ENCODE assay signal across 20 mouse cellular contexts in genomic region chr16:96487007-96487684, GRCm38 (mm10). TPM values are rescaled to one million over a fixed set of nuclear protein-coding genes. Genes with fewer than 3 reads are reported as not detected.
DNase-seq lines count a peak whose midpoint lies in the region; ATAC-seq and TF ChIP-seq lines count a peak whose summit lies in the region.
"Had no signal": no experiment of that assay in that cellular context is flagged by ENCODE, and none has a peak within 500 bp of the region (broad histone marks: within the 10 kb centered on the region; RNA-seq: fewer than 3 reads in every experiment).

No protein-coding gene starts in this region.

- H3K4me1 ChIP-seq in midbrain, embryonic 13.5 days (replicated peaks): peaks cover 24% of the 10 kb centered on the region
- H3K4me1 ChIP-seq in midbrain, postnatal 0 days (ENCODE audit: insufficient read depth, low read length): peaks cover 4% of the 10 kb centered on the region; the same call in 1 of the 2 replicates
- H3K4me1 ChIP-seq in olfactory bulb, adult 2 months (ENCODE audit: control insufficient read depth, insufficient read depth, low read length): peaks cover 2% of the 10 kb centered on the region; the same call in 1 of the 2 replicates
- H3K4me1 ChIP-seq: embryonic facial prominence, embryonic 13.5 days; heart, embryonic 13.5 days; hindbrain, embryonic 12.5 days had no signal

- TF ChIP-seq CTCF in midbrain, postnatal 0 days (IDR thresholded peaks at IDR 0.05): no peak
- TF ChIP-seq CTCF in brain, embryonic 14.5 days (IDR thresholded peaks at IDR 0.05; ENCODE audit: borderline replicate concordance, extremely low read depth, insufficient read depth, insufficient read length): no peak
- no peak for TF ChIP-seq CTCF in olfactory bulb, adult 2 months (IDR thresholded peaks at IDR 0.05; ENCODE audit: insufficient read depth, low read depth, low read length)

- H3K9me3 ChIP-seq in midbrain, embryonic 13.5 days: no peaks in the 10 kb centered on the region
- no peaks in the 10 kb centered on the region for H3K9me3 ChIP-seq in midbrain, postnatal 0 days (ENCODE audit: low read length)
- H3K9me3 ChIP-seq: embryonic facial prominence, embryonic 13.5 days; forebrain, embryonic 12.5 days; heart, embryonic 13.5 days; hindbrain, embryonic 12.5 days had no signal

- H3K27me3 ChIP-seq in midbrain, embryonic 13.5 days: no peaks in the 10 kb centered on the region
- no peaks in the 10 kb centered on the region for H3K27me3 ChIP-seq in midbrain, postnatal 0 days (ENCODE audit: insufficient read depth, low read length)
- H3K27me3 ChIP-seq: embryonic facial prominence, embryonic 13.5 days; forebrain, embryonic 12.5 days; hindbrain, embryonic 12.5 days had no signal

- whole genome bisulfite sequencing in midbrain, embryonic 13.5 days: 61% methylated on average over 11 of the region's 11 CpGs
- 51% methylated on average over 11 of the region's 11 CpGs for WGBS in midbrain, postnatal 0 days
- 44% methylated on average over 11 of the region's 11 CpGs for WGBS in olfactory bulb, adult 2 months

- no peak for TF ChIP-seq POLR2A in brain, embryonic 14.5 days (IDR thresholded peaks at IDR 0.05; ENCODE audit: borderline replicate concordance, extremely low read depth, insufficient read depth, insufficient read length, poor library complexity, severe bottlenecking)
- no peak for TF ChIP-seq POLR2A in olfactory bulb, adult 2 months (IDR thresholded peaks at IDR 0.05; ENCODE audit: insufficient read depth, low read depth, low read length)

- H3K36me3 ChIP-seq in midbrain, embryonic 13.5 days: no peaks in the 10 kb centered on the region
- no peaks in the 10 kb centered on the region for H3K36me3 ChIP-seq in midbrain, postnatal 0 days (ENCODE audit: insufficient read depth, low read length)
- H3K36me3 ChIP-seq: embryonic facial prominence, embryonic 13.5 days; forebrain, embryonic 12.5 days; heart, embryonic 13.5 days; hindbrain, embryonic 12.5 days had no signal

- H3K4me2 ChIP-seq in midbrain, embryonic 13.5 days (replicated peaks): no peak overlapping the region
- H3K4me2 ChIP-seq in midbrain, postnatal 0 days (ENCODE audit: low read depth, low read length, poor library complexity, severe bottlenecking): no peak overlapping the region
- H3K4me2 ChIP-seq: embryonic facial prominence, embryonic 13.5 days; forebrain, embryonic 12.5 days; heart, embryonic 13.5 days; hindbrain, embryonic 12.5 days had no signal

- H3K27ac ChIP-seq in midbrain, embryonic 13.5 days: peak overlapping the region; percentile 35
- no peak overlapping the region for H3K27ac ChIP-seq in midbrain, postnatal 0 days (ENCODE audit: low read depth, low read length)
- H3K27ac ChIP-seq in olfactory bulb, adult 2 months (ENCODE audit: insufficient read depth, low read depth, low read length): peak overlapping the region; percentile 53
- H3K27ac ChIP-seq: embryonic facial prominence, embryonic 13.5 days; forebrain, embryonic 12.5 days; heart, embryonic 13.5 days; hindbrain, embryonic 12.5 days had no signal

- no peak overlapping the region for H3K4me3 ChIP-seq in midbrain, embryonic 13.5 days (replicated peaks)
- no peak overlapping the region for H3K4me3 ChIP-seq in midbrain, postnatal 0 days (ENCODE audit: low read depth, low read length)
- H3K4me3 ChIP-seq in olfactory bulb, adult 2 months (ENCODE audit: insufficient read depth, low read depth, low read length): no peak overlapping the region
- H3K4me3 ChIP-seq: embryonic facial prominence, embryonic 13.5 days; forebrain, embryonic 12.5 days; heart, embryonic 13.5 days; hindbrain, embryonic 12.5 days had no signal

- no peak for DNase-seq in midbrain, postnatal 0 days (ENCODE audit: low spot score)
- peak; percentile 51 for DNase-seq in brain, adult 2 months (ENCODE audit: low read depth, low spot score)
- peak; percentile 64 for DNase-seq in brain, embryonic 14.5 days (ENCODE audit: low read depth)
- DNase-seq in Muller cell, postnatal 12 days (ENCODE audit: inconsistent ontology term): no peak
- DNase-seq: adrenal gland, adult 8-10 months; cerebellum, adult 18-20 months; cerebellum, adult 9-11 months; cerebellum, postnatal 36 days; forebrain, postnatal 0 days; gastrocnemius, postnatal 36 days; heart, postnatal 36 days had no signal

- ATAC-seq in midbrain, embryonic 13.5 days: peak; percentile 60; the same call in 1 of the 2 replicates
- ATAC-seq in midbrain, postnatal 0 days (ENCODE audit: low FRiP score): no peak
- ATAC-seq: forebrain, postnatal 0 days had no signal

- no peak overlapping the region for H3K9ac ChIP-seq in midbrain, embryonic 13.5 days (replicated peaks)
- H3K9ac ChIP-seq in midbrain, postnatal 0 days (replicated peaks; ENCODE audit: low read length, poor library complexity, severe bottlenecking): no peak overlapping the region
- H3K9ac ChIP-seq: embryonic facial prominence, embryonic 13.5 days; forebrain, embryonic 12.5 days; forebrain, postnatal 0 days; heart, embryonic 13.5 days; hindbrain, embryonic 12.5 days had no signal

RNA-seq across cellular contexts. Expression of gene Pcp4, which starts 19.7 kb away (rescaled TPM):
- 177 and 218 TPM in 2 replicates for polyA plus RNA-seq in midbrain, embryonic 13.5 days (2015; fragmentation: Nextera tagmentation; extraction: Ambion mirVana)
- total RNA-seq in midbrain, postnatal 0 days (2014; rRNA removed): 333 and 361 TPM in 2 replicates
- 687 and 775 TPM in 2 replicates for polyA plus RNA-seq in midbrain, postnatal 0 days (2015; fragmentation: Nextera tagmentation; extraction: Ambion mirVana)
- 76.6 and 125 TPM in 2 replicates for polyA plus RNA-seq in brain, embryonic 14.5 days (2012; rRNA removed)
- polyA plus RNA-seq in olfactory bulb, adult 2 months (2012; ENCODE audit: insufficient read depth, insufficient read length, low replicate concordance, missing spikeins): 1,492 TPM in 1 of 2 replicates, not detected in the other
- total RNA-seq: ES-E14; gastrocnemius, adult 8-10 months had no signal
- polyA plus RNA-seq: heart, postnatal 0 days had no signal

RNA-seq across cellular contexts. Expression of gene Itgb2l, which starts 43.7 kb away (rescaled TPM):
- polyA plus RNA-seq in midbrain, embryonic 13.5 days (2015; fragmentation: Nextera tagmentation; extraction: Ambion mirVana): 0.12 TPM in 1 of 2 replicates, not detected in the other
- total RNA-seq in midbrain, postnatal 0 days (2014; rRNA removed): not detected in 2 replicates
- 0.53 TPM in 1 of 2 replicates, not detected in the other for polyA plus RNA-seq in midbrain, postnatal 0 days (2015; fragmentation: Nextera tagmentation; extraction: Ambion mirVana)
- 0.05 and 0.08 TPM in 2 replicates for polyA plus RNA-seq in brain, embryonic 14.5 days (2012; rRNA removed)
- not detected in 2 replicates for polyA plus RNA-seq in olfactory bulb, adult 2 months (2012; ENCODE audit: insufficient read depth, insufficient read length, low replicate concordance, missing spikeins)
- total RNA-seq: adrenal gland, adult 8-10 months; ES-E14; forebrain, postnatal 0 days; gastrocnemius, adult 8-10 months; gastrocnemius, postnatal 36 days; heart, postnatal 36 days had no signal
- polyA plus RNA-seq: embryonic facial prominence, embryonic 13.5 days; forebrain, embryonic 12.5 days; heart, embryonic 13.5 days; heart, postnatal 0 days; hindbrain, embryonic 12.5 days had no signal

Comparison
In these comparisons a context has a peak if more than half of its experiments do, and no peak if none do; other contexts are left out.
1. DNase-seq: peak in brain, adult 2 months (single experiment) and brain, embryonic 14.5 days (single experiment); none in midbrain, postnatal 0 days (single experiment) and Muller cell, postnatal 12 days (single experiment).